Comparison of ENCODE assay signal across 16 mouse cellular contexts in genomic region chr2:180731036-180731435, GRCm38 (mm10). TPM values are rescaled to one million over a fixed set of nuclear protein-coding genes. Genes with fewer than 3 reads are reported as not detected.
A peak's percentile ranks its signal among the peaks of the same experiment; 100 is the strongest.
DNase-seq lines count a peak whose midpoint lies in the region; ATAC-seq and TF ChIP-seq lines count a peak whose summit lies in the region.
"Had no signal": no experiment of that assay in that cellular context is flagged by ENCODE, and none has a peak within 500 bp of the region (broad histone marks: within the 10 kb centered on the region; RNA-seq: fewer than 3 reads in every experiment).

No protein-coding gene starts in this region.

- no peaks in the 10 kb centered on the region for H3K36me3 ChIP-seq in lung, embryonic 16.5 days (ENCODE audit: control insufficient read depth, insufficient read depth, low read length)
- no peaks in the 10 kb centered on the region for H3K36me3 ChIP-seq in ES-Bruce4 (ENCODE audit: control insufficient read depth, insufficient read depth, low read length, poor library complexity, severe bottlenecking)
- H3K36me3 ChIP-seq: embryonic facial prominence, embryonic 13.5 days; limb, embryonic 13.5 days; midbrain, embryonic 13.5 days had no signal

- no peak overlapping the region for H3K4me3 ChIP-seq in lung, embryonic 16.5 days (ENCODE audit: low read length)
- H3K4me3 ChIP-seq in lung, adult 2 months (replicated peaks; ENCODE audit: extremely low read depth, low read depth, low read length) = no peak overlapping the region
- H3K4me3 ChIP-seq in ES-Bruce4 (ENCODE audit: low read depth, low read length) = peak overlapping the region; percentile 13
- H3K4me3 ChIP-seq: embryonic facial prominence, embryonic 13.5 days; forebrain, embryonic 13.5 days; gastrocnemius, adult 2 months; limb, embryonic 13.5 days; midbrain, embryonic 13.5 days had no signal

- H3K27ac ChIP-seq in lung, embryonic 16.5 days (ENCODE audit: low read length) = peak overlapping the region; percentile 27
- peak overlapping the region; percentile 71 for H3K27ac ChIP-seq in ES-Bruce4 (ENCODE audit: insufficient read depth, low read length)
- H3K27ac ChIP-seq: embryonic facial prominence, embryonic 13.5 days; forebrain, embryonic 13.5 days; gastrocnemius, adult 2 months; hindbrain, embryonic 14.5 days; kidney, postnatal 0 days; limb, embryonic 13.5 days; midbrain, embryonic 13.5 days had no signal

- no peaks in the 10 kb centered on the region for H3K9me3 ChIP-seq in lung, embryonic 16.5 days (ENCODE audit: control insufficient read depth, low read length)
- no peaks in the 10 kb centered on the region for H3K9me3 ChIP-seq in ES-Bruce4 (replicated peaks; ENCODE audit: control insufficient read depth, insufficient read depth, low read length, poor library complexity, severe bottlenecking)
- H3K9me3 ChIP-seq: embryonic facial prominence, embryonic 13.5 days; forebrain, embryonic 13.5 days; limb, embryonic 13.5 days; midbrain, embryonic 13.5 days had no signal

- H3K9ac ChIP-seq in lung, embryonic 16.5 days (ENCODE audit: low read length) = no peak overlapping the region
- peak overlapping the region; percentile 35 for H3K9ac ChIP-seq in ES-Bruce4 (ENCODE audit: low read depth, poor library complexity, severe bottlenecking)
- H3K9ac ChIP-seq: embryonic facial prominence, embryonic 13.5 days; forebrain, embryonic 13.5 days; hindbrain, embryonic 14.5 days; limb, embryonic 13.5 days; liver, postnatal 0 days; midbrain, embryonic 13.5 days had no signal

- TF ChIP-seq POLR2A in lung, adult 2 months (IDR thresholded peaks at IDR 0.05; ENCODE audit: borderline replicate concordance, extremely low read depth, low read depth, low read length) = no peak
- TF ChIP-seq POLR2A in ES-Bruce4 (IDR thresholded peaks at IDR 0.05; ENCODE audit: insufficient read depth, low read length) = no peak

- no peak for TF ChIP-seq CTCF in lung, adult 2 months (IDR thresholded peaks at IDR 0.05; ENCODE audit: insufficient read depth, low read length)
- TF ChIP-seq CTCF in ES-Bruce4 (IDR thresholded peaks at IDR 0.05; ENCODE audit: low read depth, low read length) = no peak

- intact Hi-C loops in gastrocnemius, postnatal 14 days (cut with DNase I; ENCODE audit: low total_unique reads) = no loop called here

- DNase-seq in lung, adult 2 months = no peak
- peak; percentile 39 to 66 for DNase-seq in adrenal gland, postnatal 36 days
- peak; percentile 73 for DNase-seq in thymus, postnatal 25 days
- no peak for DNase-seq in frontal cortex, postnatal 25 days (ENCODE audit: low spot score in 2 of 2)
- no peak for DNase-seq in gastrocnemius, postnatal 14 days
- DNase-seq: gastrocnemius, adult 2 months; liver, postnatal 0 days had no signal

- WGBS in lung, embryonic 16.5 days = 33% methylated on average over 3 of the region's 3 CpGs
- 40% methylated on average over 3 of the region's 3 CpGs for WGBS in lung, adult 2 months

- ATAC-seq in lung, embryonic 16.5 days (ENCODE audit: low read depth) = no peak
- ATAC-seq: forebrain, embryonic 13.5 days; liver, postnatal 0 days; midbrain, embryonic 13.5 days had no signal

- no peak overlapping the region for H3K4me2 ChIP-seq in lung, embryonic 16.5 days (ENCODE audit: low read depth, low read length)
- H3K4me2 ChIP-seq: embryonic facial prominence, embryonic 13.5 days; forebrain, embryonic 13.5 days; hindbrain, embryonic 14.5 days; limb, embryonic 13.5 days; midbrain, embryonic 13.5 days had no signal

- no peaks in the 10 kb centered on the region; the same call in 1 of the 2 replicates for H3K27me3 ChIP-seq in lung, embryonic 16.5 days (ENCODE audit: control insufficient read depth, insufficient read depth, low read depth, low read length)
- H3K27me3 ChIP-seq in ES-Bruce4 (ENCODE audit: control insufficient read depth, insufficient read depth, low read length, poor library complexity, severe bottlenecking) = no peaks in the 10 kb centered on the region
- H3K27me3 ChIP-seq: embryonic facial prominence, embryonic 13.5 days; midbrain, embryonic 13.5 days had no signal

- no peaks in the 10 kb centered on the region for H3K4me1 ChIP-seq in lung, embryonic 16.5 days (replicated peaks; ENCODE audit: control insufficient read depth, insufficient read depth, low read length)
- peaks cover 9% of the 10 kb centered on the region for H3K4me1 ChIP-seq in lung, adult 2 months (ENCODE audit: control insufficient read depth, insufficient read depth, low read length)
- H3K4me1 ChIP-seq in ES-Bruce4 (ENCODE audit: control insufficient read depth, insufficient read depth, low read length) = peaks cover 14% of the 10 kb centered on the region
- H3K4me1 ChIP-seq: embryonic facial prominence, embryonic 13.5 days; forebrain, embryonic 13.5 days; limb, embryonic 13.5 days; midbrain, embryonic 13.5 days had no signal

- TF ChIP-seq EP300 in ES-Bruce4 (IDR thresholded peaks at IDR 0.05; ENCODE audit: insufficient read depth, low read depth, low read length) = no peak

RNA-seq across cellular contexts. Expression of gene Slc17a9, which starts 6.0 kb away (rescaled TPM):
- polyA plus RNA-seq in lung, embryonic 16.5 days (2015; fragmentation: Nextera tagmentation; extraction: Ambion mirVana) = 1.5 and 2.1 TPM in 2 replicates
- 10.1 and 10.2 TPM in 2 replicates for polyA plus RNA-seq in lung, adult 2 months (2012; rRNA removed)
- polyA plus RNA-seq in ES-Bruce4 (2011; ENCODE audit: insufficient read depth, insufficient read length, low read depth, missing spikeins) = 20.2 and 22.6 TPM in 2 replicates
- total RNA-seq in adrenal gland, postnatal 36 days (2021) = 1 to 10 TPM; 1.1 to 1.2 TPM
- total RNA-seq in gastrocnemius, postnatal 14 days (2021) = under 1 TPM; 0.39 to 0.51 TPM

RNA-seq across cellular contexts. Expression of gene Gid8, which starts 21.1 kb away (rescaled TPM):
- 49.4 and 50.9 TPM in 2 replicates for polyA plus RNA-seq in lung, embryonic 16.5 days (2015; fragmentation: Nextera tagmentation; extraction: Ambion mirVana)
- 16.6 and 27.8 TPM in 2 replicates for polyA plus RNA-seq in lung, adult 2 months (2012; rRNA removed)
- 78.5 and 81.4 TPM in 2 replicates for polyA plus RNA-seq in ES-Bruce4 (2011; ENCODE audit: insufficient read depth, insufficient read length, low read depth, missing spikeins)
- 10 to 100 TPM; 58.9 to 63.1 TPM for total RNA-seq in adrenal gland, postnatal 36 days (2021)
- total RNA-seq in gastrocnemius, postnatal 14 days (2021) = 10 to 100 TPM; 38.5 to 40.5 TPM

RNA-seq across cellular contexts. Expression of gene Dido1, which starts 21.2 kb away (rescaled TPM):
- polyA plus RNA-seq in lung, embryonic 16.5 days (2015; fragmentation: Nextera tagmentation; extraction: Ambion mirVana) = 27.6 and 28.2 TPM in 2 replicates
- polyA plus RNA-seq in lung, adult 2 months (2012; rRNA removed) = 10.9 and 17.4 TPM in 2 replicates
- 62.5 and 67.8 TPM in 2 replicates for polyA plus RNA-seq in ES-Bruce4 (2011; ENCODE audit: insufficient read depth, insufficient read length, low read depth, missing spikeins)
- 10 to 100 TPM; 38.7 to 40.7 TPM for total RNA-seq in adrenal gland, postnatal 36 days (2021)
- total RNA-seq in gastrocnemius, postnatal 14 days (2021) = 10 to 100 TPM; 18.9 to 19.7 TPM

RNA-seq across cellular contexts. Expression of gene Bhlhe23, which starts 45.7 kb away (rescaled TPM):
- polyA plus RNA-seq in lung, embryonic 16.5 days (2015; fragmentation: Nextera tagmentation; extraction: Ambion mirVana) = not detected in 2 replicates
- not detected in 2 replicates for polyA plus RNA-seq in lung, adult 2 months (2012; rRNA removed)
- polyA plus RNA-seq in ES-Bruce4 (2011; ENCODE audit: insufficient read depth, insufficient read length, low read depth, missing spikeins) = not detected in 2 replicates
- not detected for total RNA-seq in adrenal gland, postnatal 36 days (2021)
- not detected for total RNA-seq in gastrocnemius, postnatal 14 days (2021)
- total RNA-seq: gastrocnemius, adult 2 months had no signal
- polyA plus RNA-seq: embryonic facial prominence, embryonic 13.5 days; heart, embryonic 14.5 days; kidney, postnatal 0 days; liver, postnatal 0 days had no signal

Comparison
In these comparisons a context has a peak if more than half of its experiments do, and no peak if none do; other contexts are left out.
1. DNase-seq: peak in adrenal gland, postnatal 36 days (2 of 2) and thymus, postnatal 25 days (single experiment); none in lung, adult 2 months (single experiment), frontal cortex, postnatal 25 days (0 of 2) and gastrocnemius, postnatal 14 days (single experiment).